32 mouse cellular contexts compared by ENCODE assay signal in genomic region chr10:59321112-59321511, GRCm38 (mm10). TPM values are rescaled to one million over a fixed set of nuclear protein-coding genes. Genes with fewer than 3 reads are reported as not detected.
DNase-seq lines count a peak whose midpoint lies in the region; TF ChIP-seq lines count a peak whose summit lies in the region.
"Had no signal": no experiment of that assay in that cellular context is flagged by ENCODE, and none has a peak within 500 bp of the region (broad histone marks: within the 10 kb centered on the region; RNA-seq: fewer than 3 reads in every experiment).

No protein-coding gene starts in this region.

- no peak overlapping the region for H3K9ac ChIP-seq in heart, adult 2 months (ENCODE audit: low read depth, low read length)
- H3K9ac ChIP-seq: embryonic facial prominence, embryonic 13.5 days; forebrain, embryonic 12.5 days; forebrain, embryonic 15.5 days; heart, embryonic 13.5 days; hindbrain, embryonic 14.5 days had no signal

- H3K27me3 ChIP-seq in heart, adult 2 months (ENCODE audit: control insufficient read depth, insufficient read depth, low read length) = no peaks in the 10 kb centered on the region
- H3K27me3 ChIP-seq: CH12.LX; embryonic facial prominence, embryonic 13.5 days; forebrain, embryonic 12.5 days; forebrain, embryonic 15.5 days; heart, embryonic 13.5 days; Patski had no signal

- TF ChIP-seq POLR2A in heart, adult 2 months (IDR thresholded peaks at IDR 0.05; ENCODE audit: insufficient read depth, low read depth, low read length) = no peak

- no peak overlapping the region for H3K27ac ChIP-seq in heart, adult 2 months
- H3K27ac ChIP-seq: forebrain, embryonic 12.5 days; forebrain, embryonic 15.5 days; gastrocnemius, adult 2 months; hindbrain, embryonic 14.5 days; hindbrain, postnatal 0 days had no signal

- peak; percentile 64 for DNase-seq in heart, adult 11 months
- DNase-seq in heart, adult 2 months = no peak
- DNase-seq in right cerebral cortex, adult 18-20 months = peak; percentile 26
- no peak for DNase-seq in right cerebral cortex, postnatal 4 days
- peak; percentile 21 for DNase-seq in induced T-regulatory cell, adult 2 months (ENCODE audit: low read depth)
- no peak for DNase-seq in kidney, adult 9 months
- DNase-seq in cerebellum, adult 8-10 months = no peak
- DNase-seq: adrenal gland, postnatal 10 days; adrenal gland, postnatal 36 days; B cell, adult 2 months; cerebellum, adult 11 months; cerebellum, adult 2 months; cerebellum, postnatal 10 days; cerebellum, postnatal 36 days; embryo, embryonic 11 days; gastrocnemius, adult 2 months; gastrocnemius, postnatal 14 days; heart, adult 18-20 months; heart, postnatal 14 days; heart, postnatal 4 days had no signal

- TF ChIP-seq CTCF in heart, adult 2 months (IDR thresholded peaks at IDR 0.05) = no peak

- no peak for TF ChIP-seq EP300 in heart, adult 2 months (IDR thresholded peaks at IDR 0.05; ENCODE audit: insufficient read depth, low read depth, low read length)

- H3K79me2 ChIP-seq in heart, adult 2 months (replicated peaks; ENCODE audit: control insufficient read depth, insufficient read depth, low read length) = no peaks in the 10 kb centered on the region

- no peaks in the 10 kb centered on the region; the same call in none of the 2 replicates for H3K4me1 ChIP-seq in heart, adult 2 months (ENCODE audit: control insufficient read depth, insufficient read depth, low read length)

- no peak overlapping the region for H3K4me3 ChIP-seq in heart, adult 2 months
- H3K4me3 ChIP-seq: embryonic facial prominence, embryonic 10.5 days; embryonic facial prominence, embryonic 13.5 days; erythroblast, embryonic 14.5 days; forebrain, embryonic 12.5 days; forebrain, embryonic 15.5 days; gastrocnemius, adult 2 months; heart, embryonic 10.5 days; heart, embryonic 13.5 days had no signal

- WGBS in heart, adult 2 months = 62% methylated on average over 3 of the region's 3 CpGs

- intact Hi-C loops in heart, adult 2 months (cut with DNase I) = loop anchor here (5.0 to 10.0 kb wide), 2 partner anchors 99 to 384 kb away; partner anchors contain the start of genes Micu1, Sept10 and Sowahc

- peaks cover 2% of the 10 kb centered on the region for H3K36me3 ChIP-seq in heart, adult 2 months (ENCODE audit: control insufficient read depth, insufficient read depth, low read length)
- H3K36me3 ChIP-seq: embryonic facial prominence, embryonic 10.5 days; embryonic facial prominence, embryonic 13.5 days; forebrain, embryonic 12.5 days; forebrain, embryonic 15.5 days; G1E; heart, embryonic 13.5 days had no signal

RNA-seq across cellular contexts. Expression of gene P4ha1, which starts 2.0 kb away (rescaled TPM):
- 10 to 100 TPM; 42.4 to 48.0 TPM for total RNA-seq in heart, adult 2 months (2021)
- polyA plus RNA-seq in heart, adult 2 months (2012; rRNA removed) = 14.8 and 34.7 TPM in 2 replicates

Comparison
In these comparisons a context has a peak if more than half of its experiments do, and no peak if none do; other contexts are left out.
1. DNase-seq: peak in heart, adult 11 months (single experiment), right cerebral cortex, adult 18-20 months (single experiment) and induced T-regulatory cell, adult 2 months (single experiment); none in heart, adult 2 months (0 of 2), right cerebral cortex, postnatal 4 days (single experiment), kidney, adult 9 months (single experiment) and cerebellum, adult 8-10 months (single experiment).